Mouse (Mus musculus): ENCODE data around the gene Schip1. TPM values are rescaled to one million over a fixed set of nuclear protein-coding genes. Genes with fewer than 3 reads are reported as not detected.
A peak's percentile ranks its signal among the peaks of the same experiment; 100 is the strongest.

Schip1 gene
- polyA plus RNA-seq, 2 experiments, result 1.1 to 1.6 TPM

DNA sequence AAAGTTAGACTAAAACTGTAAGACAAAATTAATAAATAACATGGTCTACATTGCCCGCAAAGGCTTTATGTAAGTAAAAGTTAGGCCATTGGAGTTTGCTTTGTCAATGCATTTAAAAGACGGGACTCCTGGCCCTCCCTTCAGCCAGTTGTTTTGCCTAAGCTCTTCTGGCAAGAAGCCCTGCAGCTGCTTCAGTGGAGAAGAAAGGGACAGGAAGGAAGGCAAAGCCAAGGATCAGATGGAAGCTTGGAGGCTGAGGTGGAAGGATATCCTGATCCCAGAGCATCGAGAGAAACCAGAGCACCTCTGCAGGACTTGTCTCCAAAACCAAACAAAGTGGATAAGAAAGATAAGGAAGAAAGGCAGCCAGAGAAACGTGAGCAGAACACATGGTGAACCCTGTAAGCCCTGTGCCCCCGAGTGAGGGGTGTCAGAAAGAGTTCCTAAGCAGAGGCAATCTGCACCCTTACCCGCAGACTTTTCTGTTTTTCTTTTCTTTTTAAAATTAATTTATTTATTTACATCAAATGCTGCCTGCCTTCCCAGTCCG is 442.2 kb downstream of the Schip1 start:
- DNase-seq (ENCODE audit: low read depth in 3 of 3, low spot score in 3 of 3), result no peak
- H3K4me1 ChIP-seq (replicated peaks; ENCODE audit: control insufficient read depth in 2 of 2, insufficient read depth in 2 of 2, low read length in 1 of 2), result peaks cover 18 to 36% of the 10 kb centered on the region in 2 experiments

DNA sequence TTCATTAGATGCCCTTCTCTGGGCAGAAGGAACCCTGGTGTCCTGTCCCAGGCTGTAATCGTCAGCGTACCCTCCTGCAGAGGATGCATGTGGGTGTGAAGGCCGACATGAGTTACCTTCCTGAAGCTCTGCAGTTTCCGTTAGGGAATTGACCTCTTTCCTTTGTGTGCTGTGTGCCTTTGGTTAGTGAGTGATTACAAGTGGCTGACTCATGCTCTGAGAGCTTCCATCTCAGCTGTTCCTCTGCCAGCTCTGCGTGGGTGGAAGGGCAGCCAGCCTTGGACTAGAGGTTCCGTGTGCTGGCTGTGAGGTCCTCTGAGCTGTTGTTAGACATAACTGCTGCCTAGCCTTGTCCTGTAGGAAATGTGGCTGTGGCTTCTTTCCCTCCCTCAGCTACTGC is 444.0 kb downstream of the Schip1 start:
- Histone ChIP-seq H3K9me3 (ENCODE audit: control insufficient read depth, low read length) (no peaks in the 10 kb centered on the region), H3K4me2 (ENCODE audit: low read depth) (no peak overlapping the region), H3K4me3 (ENCODE audit: insufficient read depth in 1 of 2, low read depth in 2 of 2, low read length in 2 of 2) (no peak overlapping the region), H3K4me1 (replicated peaks; ENCODE audit: control insufficient read depth in 2 of 2, insufficient read depth in 2 of 2, low read length in 1 of 2) (peaks cover 18 to 36% of the 10 kb centered on the region in 2 experiments), H3K27ac (no peak overlapping the region), H3K36me3 (replicated peaks; ENCODE audit: control insufficient read depth, insufficient read depth, low read depth) (no peaks in the 10 kb centered on the region), H3K9ac (replicated peaks) (no peak overlapping the region), H3K27me3 (ENCODE audit: control insufficient read depth, insufficient read depth, low read length) (no peaks in the 10 kb centered on the region)
- WGBS (ENCODE audit: insufficient replicate concordance), result 10% methylated on average over 6 of the region's 6 CpGs
- ATAC-seq (ENCODE audit: insufficient read depth) (peak; percentile 53), DNase-seq (ENCODE audit: low read depth in 3 of 3, low spot score in 3 of 3) (peak in 1 of 3 experiments; percentile 32)
- no peak for TF ChIP-seq EP300 (IDR thresholded peaks at IDR 0.05; ENCODE audit: low read depth)

More for the DNA sequence above, 442.2 kb downstream of the Schip1 start:
- no peak for ATAC-seq (ENCODE audit: insufficient read depth)
- no peak for TF ChIP-seq EP300 (IDR thresholded peaks at IDR 0.05; ENCODE audit: low read depth)
- no peak for TF ChIP-seq CTCF (IDR thresholded peaks at IDR 0.05; ENCODE audit: low read depth)
- no peak overlapping the region for H3K4me3 ChIP-seq (ENCODE audit: insufficient read depth in 1 of 2, low read depth in 2 of 2, low read length in 2 of 2)
- no peak overlapping the region for H3K4me2 ChIP-seq (ENCODE audit: low read depth)
- no peaks in the 10 kb centered on the region for H3K27me3 ChIP-seq (ENCODE audit: control insufficient read depth, insufficient read depth, low read length)
- no peak overlapping the region for H3K9ac ChIP-seq (replicated peaks)
- H3K9me3 ChIP-seq (ENCODE audit: control insufficient read depth, low read length), result no peaks in the 10 kb centered on the region
- H3K36me3 ChIP-seq (replicated peaks; ENCODE audit: control insufficient read depth, insufficient read depth, low read depth), result no peaks in the 10 kb centered on the region
- 39% methylated on average over 7 of the region's 7 CpGs for WGBS (ENCODE audit: insufficient replicate concordance)
- no peak overlapping the region for H3K27ac ChIP-seq

DNA sequence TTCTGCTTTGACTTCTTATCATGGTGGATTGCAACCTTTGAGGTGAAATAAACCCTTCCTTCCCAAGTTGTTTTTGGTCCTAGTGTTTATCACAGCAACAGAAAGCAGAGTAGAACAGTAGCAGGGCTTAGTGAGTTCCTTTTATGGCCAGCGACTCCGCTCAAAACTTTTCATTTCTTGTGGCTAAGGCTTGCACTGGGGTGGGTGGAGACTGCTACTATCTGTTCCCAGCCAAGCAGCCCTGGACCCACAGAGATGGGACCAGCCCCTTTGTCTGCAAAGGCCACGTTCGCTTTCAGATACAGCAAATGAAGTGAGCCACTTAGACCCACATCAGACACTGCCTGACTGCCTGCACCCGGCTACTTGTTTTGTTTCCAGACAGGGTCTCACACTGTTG is 446.3 kb downstream of the Schip1 start:
- TF ChIP-seq EP300 (IDR thresholded peaks at IDR 0.05; ENCODE audit: low read depth) (peak; percentile 61), CTCF (IDR thresholded peaks at IDR 0.05; ENCODE audit: low read depth) (no peak)
- peak; percentile 93 for ATAC-seq (ENCODE audit: insufficient read depth)
- no peaks in the 10 kb centered on the region for H3K9me3 ChIP-seq (ENCODE audit: control insufficient read depth, low read length)
- no peaks in the 10 kb centered on the region for H3K27me3 ChIP-seq (ENCODE audit: control insufficient read depth, insufficient read depth, low read length)
- H3K4me3 ChIP-seq (ENCODE audit: insufficient read depth in 1 of 2, low read depth in 2 of 2, low read length in 2 of 2), result no peak overlapping the region
- peak overlapping the region; percentile 31; the same call in 1 of the 2 replicates for H3K9ac ChIP-seq (replicated peaks)
- peaks cover 18 to 36% of the 10 kb centered on the region in 2 experiments for H3K4me1 ChIP-seq (replicated peaks; ENCODE audit: control insufficient read depth in 2 of 2, insufficient read depth in 2 of 2, low read length in 1 of 2)
- 18% methylated on average over 5 of the region's 5 CpGs for WGBS (ENCODE audit: insufficient replicate concordance)
- H3K27ac ChIP-seq, result peak overlapping the region; percentile 66
- peak; percentile 38 to 66 (median 49) for DNase-seq (ENCODE audit: low read depth in 3 of 3, low spot score in 3 of 3)
- H3K36me3 ChIP-seq (replicated peaks; ENCODE audit: control insufficient read depth, insufficient read depth, low read depth), result no peaks in the 10 kb centered on the region
- H3K4me2 ChIP-seq (ENCODE audit: low read depth), result peak overlapping the region; percentile 48

DNA sequence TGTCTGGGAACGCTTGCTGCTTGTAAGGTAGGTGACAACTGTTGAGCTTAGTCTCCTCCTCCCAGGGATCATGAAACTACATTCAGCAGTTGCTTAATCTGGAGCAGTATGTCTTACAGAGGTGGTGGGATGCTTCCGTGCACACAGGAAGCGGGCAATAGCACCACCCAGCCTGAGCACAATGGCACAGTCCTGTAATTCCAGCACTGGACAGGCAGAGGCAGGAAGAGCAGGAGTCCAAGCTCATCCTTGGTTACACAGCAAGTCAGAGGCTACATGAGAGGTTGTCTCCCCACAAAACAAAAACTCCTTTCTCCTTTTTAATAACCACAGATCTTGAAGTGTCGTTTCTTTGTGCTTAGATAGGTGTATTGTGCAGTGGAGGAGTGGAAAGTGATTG is 447.1 kb downstream of the Schip1 start:
- H3K27ac ChIP-seq, result no peak overlapping the region
- no peak overlapping the region for H3K4me3 ChIP-seq (ENCODE audit: insufficient read depth in 1 of 2, low read depth in 2 of 2, low read length in 2 of 2)
- TF ChIP-seq EP300 (IDR thresholded peaks at IDR 0.05; ENCODE audit: low read depth) (no peak), CTCF (IDR thresholded peaks at IDR 0.05; ENCODE audit: low read depth) (no peak)
- 66% methylated on average over 4 of the region's 4 CpGs for WGBS (ENCODE audit: insufficient replicate concordance)
- H3K36me3 ChIP-seq (replicated peaks; ENCODE audit: control insufficient read depth, insufficient read depth, low read depth), result no peaks in the 10 kb centered on the region
- H3K9ac ChIP-seq (replicated peaks), result no peak overlapping the region
- DNase-seq (ENCODE audit: low read depth in 3 of 3, low spot score in 3 of 3) (no peak), ATAC-seq (ENCODE audit: insufficient read depth) (no peak)
- peaks cover 18 to 35% of the 10 kb centered on the region in 2 experiments for H3K4me1 ChIP-seq (replicated peaks; ENCODE audit: control insufficient read depth in 2 of 2, insufficient read depth in 2 of 2, low read length in 1 of 2)
- H3K4me2 ChIP-seq (ENCODE audit: low read depth), result no peak overlapping the region
- H3K9me3 ChIP-seq (ENCODE audit: control insufficient read depth, low read length), result no peaks in the 10 kb centered on the region
- H3K27me3 ChIP-seq (ENCODE audit: control insufficient read depth, insufficient read depth, low read length), result no peaks in the 10 kb centered on the region

DNA sequence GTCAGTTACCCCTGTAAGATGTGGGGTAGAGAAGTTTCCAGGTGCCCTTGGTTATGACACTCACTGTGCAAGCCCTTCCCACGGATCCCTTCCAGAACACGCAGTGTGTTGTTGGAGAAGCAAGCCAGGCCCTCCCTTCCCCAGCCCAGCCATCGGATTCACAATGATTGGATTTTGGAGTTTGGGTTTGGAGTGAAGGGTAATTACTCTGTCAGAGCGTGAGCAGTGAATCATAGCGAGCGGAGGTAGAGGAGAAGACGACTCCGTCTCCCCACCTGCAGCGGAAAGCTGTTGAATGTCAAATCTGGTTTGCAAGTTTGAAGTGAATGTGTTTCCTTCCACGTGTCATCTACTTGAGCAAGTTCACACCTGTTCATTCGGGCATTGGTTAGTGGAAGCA is 447.7 kb downstream of the Schip1 start:
- Histone ChIP-seq H3K9ac (replicated peaks) (no peak overlapping the region), H3K27ac (no peak overlapping the region), H3K9me3 (ENCODE audit: control insufficient read depth, low read length) (no peaks in the 10 kb centered on the region), H3K4me3 (ENCODE audit: insufficient read depth in 1 of 2, low read depth in 2 of 2, low read length in 2 of 2) (no peak overlapping the region), H3K4me1 (replicated peaks; ENCODE audit: control insufficient read depth in 2 of 2, insufficient read depth in 2 of 2, low read length in 1 of 2) (peaks cover 18 to 30% of the 10 kb centered on the region in 2 experiments), H3K36me3 (replicated peaks; ENCODE audit: control insufficient read depth, insufficient read depth, low read depth) (no peaks in the 10 kb centered on the region), H3K4me2 (ENCODE audit: low read depth) (no peak overlapping the region), H3K27me3 (ENCODE audit: control insufficient read depth, insufficient read depth, low read length) (no peaks in the 10 kb centered on the region)
- ATAC-seq (ENCODE audit: insufficient read depth) (no peak), DNase-seq (ENCODE audit: low read depth in 3 of 3, low spot score in 3 of 3) (no peak)
- 83% methylated on average over 11 of the region's 11 CpGs for WGBS (ENCODE audit: insufficient replicate concordance)
- TF ChIP-seq EP300 (IDR thresholded peaks at IDR 0.05; ENCODE audit: low read depth) (no peak), CTCF (IDR thresholded peaks at IDR 0.05; ENCODE audit: low read depth) (no peak)
